Mouse (Mus musculus) forelimb bud, embryonic 11.5 days (tissue): ENCODE measurements at regions not wholly inside any gene's neighbourhood (a gene's known extent, or its start where the extent isn't known, plus 50 kb on each side); places are given as distances from the start of the nearest gene placed in this dataset.

ENCODE experiments used
- DNase-seq: peaks from one replicate; pipeline ENCODE4 v3.0.0-alpha.2; 2012; ENCODE audit warnings: low read depth, low spot score

- peak; percentile 48 for DNase-seq
Measured at GRCm38 (mm10) chr15:28823526-28823925, 620.0 kb downstream of the Dnah5 start.

- no peak for DNase-seq
Measured at GRCm38 (mm10) chr15:28834831-28835230, 631.3 kb downstream of the Dnah5 start.

- no peak for DNase-seq
Measured at GRCm38 (mm10) chr15:28840322-28840721, 636.8 kb downstream of the Dnah5 start.

GRCm38 (mm10) chr15:28856419-28856818, 652.9 kb downstream of the Dnah5 start:
- DNase-seq = no peak

GRCm38 (mm10) chr15:28858176-28858575, 654.6 kb downstream of the Dnah5 start:
- no peak for DNase-seq

GRCm38 (mm10) chr15:28864101-28864500, 660.5 kb downstream of the Dnah5 start:
- no peak for DNase-seq

GRCm38 (mm10) chr15:28864913-28865312, 661.4 kb downstream of the Dnah5 start:
- no peak for DNase-seq

- DNase-seq = no peak
Measured at GRCm38 (mm10) chr15:28873001-28873400, 669.4 kb downstream of the Dnah5 start.

GRCm38 (mm10) chr15:28896248-28896808, 692.8 kb downstream of the Dnah5 start:
- no peak for DNase-seq

- no peak for DNase-seq
Measured at GRCm38 (mm10) chr15:28922437-28922836, 718.9 kb downstream of the Dnah5 start.

- DNase-seq = no peak
Measured at GRCm38 (mm10) chr15:28948245-28948644, 744.7 kb downstream of the Dnah5 start.
